Mouse (Mus musculus): Measurements from ENCODE around the gene Tsc2. TPM values are rescaled to one million over a fixed set of nuclear protein-coding genes. Genes with fewer than 3 reads are reported as not detected.

Gene Tsc2
- polyA plus RNA-seq, 1 experiment = 163 TPM

DNA sequence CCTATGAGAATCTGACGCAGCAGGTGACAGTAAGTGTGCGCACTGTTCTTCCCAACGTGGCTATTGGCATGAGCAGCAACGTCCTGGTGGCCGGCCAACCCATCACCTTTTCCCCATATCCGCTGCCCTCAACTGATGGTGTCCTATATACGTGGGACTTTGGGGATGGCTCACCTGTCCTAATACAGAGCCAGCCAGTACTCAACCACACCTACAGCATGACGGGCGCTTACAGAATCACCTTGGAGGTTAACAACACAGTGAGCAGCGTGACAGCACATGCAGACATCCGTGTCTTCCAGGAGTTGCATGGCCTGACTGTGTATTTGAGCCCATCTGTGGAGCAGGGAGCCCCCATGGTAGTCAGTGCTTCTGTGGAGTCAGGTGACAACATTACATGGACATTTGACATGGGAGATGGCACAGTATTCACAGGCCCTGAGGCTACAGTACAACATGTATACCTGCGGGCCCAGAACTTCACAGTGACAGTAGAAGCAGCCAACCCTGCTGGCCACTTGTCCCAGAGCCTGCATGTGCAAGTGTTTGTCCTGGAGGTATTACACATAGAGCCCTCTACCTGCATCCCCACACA is 59.7 kb downstream of the Tsc2 start:
- Histone ChIP-seq H3K4me1 (replicated peaks; ENCODE audit: control insufficient read depth, insufficient read depth, low read length) (no peaks in the 10 kb centered on the region), H3K36me3 (ENCODE audit: control insufficient read depth, insufficient read depth, low read length) (peaks cover 3% of the 10 kb centered on the region; the same call in 1 of the 2 replicates), H3K27ac (ENCODE audit: control insufficient read depth, insufficient read depth, low read length) (no peak overlapping the region), H3K27me3 (ENCODE audit: control insufficient read depth, insufficient read depth, low read length) (no peaks in the 10 kb centered on the region), H3K4me3 (ENCODE audit: control insufficient read depth, insufficient read depth, low read length) (no peak overlapping the region)
- no peak for DNase-seq
- 98% methylated on average over 12 of the region's 12 CpGs for WGBS
- TF ChIP-seq CTCF (IDR thresholded peaks at IDR 0.05; ENCODE audit: borderline replicate concordance, control insufficient read depth, extremely low read depth, insufficient read depth, low read length, poor library complexity) (no peak), POLR2A (IDR thresholded peaks at IDR 0.05; ENCODE audit: control insufficient read depth, extremely low read depth, insufficient read depth, low read length, poor library complexity) (no peak)

DNA sequence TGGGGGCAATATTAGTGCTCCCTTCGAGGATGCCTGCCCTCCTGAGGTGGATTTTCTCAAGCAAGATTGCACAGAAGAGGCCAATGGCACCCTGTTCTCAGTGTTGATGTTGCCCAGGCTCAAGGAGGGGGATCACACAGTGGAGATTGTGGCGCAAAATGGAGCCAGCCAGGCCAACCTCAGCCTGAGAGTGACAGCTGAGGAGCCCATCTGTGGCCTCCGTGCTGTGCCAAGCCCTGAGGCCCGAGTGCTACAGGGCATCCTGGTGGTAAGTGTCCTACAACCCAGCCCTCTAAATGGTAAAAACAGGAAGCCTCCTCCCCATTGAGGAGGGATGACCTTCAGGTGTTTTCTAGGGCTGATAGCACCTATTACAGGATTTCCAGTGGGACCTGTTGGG is 62.6 kb downstream of the Tsc2 start:
- 90% methylated on average over 4 of the region's 4 CpGs for WGBS
- no peak overlapping the region for H3K27ac ChIP-seq (ENCODE audit: control insufficient read depth, insufficient read depth, low read length)
- TF ChIP-seq CTCF (IDR thresholded peaks at IDR 0.05; ENCODE audit: borderline replicate concordance, control insufficient read depth, extremely low read depth, insufficient read depth, low read length, poor library complexity) (no peak), POLR2A (IDR thresholded peaks at IDR 0.05; ENCODE audit: control insufficient read depth, extremely low read depth, insufficient read depth, low read length, poor library complexity) (no peak)
- DNase-seq = no peak
- no peaks in the 10 kb centered on the region for H3K4me1 ChIP-seq (replicated peaks; ENCODE audit: control insufficient read depth, insufficient read depth, low read length)
- no peak overlapping the region for H3K4me3 ChIP-seq (ENCODE audit: control insufficient read depth, insufficient read depth, low read length)
- no peaks in the 10 kb centered on the region for H3K27me3 ChIP-seq (ENCODE audit: control insufficient read depth, insufficient read depth, low read length)
- H3K36me3 ChIP-seq (ENCODE audit: control insufficient read depth, insufficient read depth, low read length) = peaks cover 3% of the 10 kb centered on the region; the same call in 1 of the 2 replicates

DNA sequence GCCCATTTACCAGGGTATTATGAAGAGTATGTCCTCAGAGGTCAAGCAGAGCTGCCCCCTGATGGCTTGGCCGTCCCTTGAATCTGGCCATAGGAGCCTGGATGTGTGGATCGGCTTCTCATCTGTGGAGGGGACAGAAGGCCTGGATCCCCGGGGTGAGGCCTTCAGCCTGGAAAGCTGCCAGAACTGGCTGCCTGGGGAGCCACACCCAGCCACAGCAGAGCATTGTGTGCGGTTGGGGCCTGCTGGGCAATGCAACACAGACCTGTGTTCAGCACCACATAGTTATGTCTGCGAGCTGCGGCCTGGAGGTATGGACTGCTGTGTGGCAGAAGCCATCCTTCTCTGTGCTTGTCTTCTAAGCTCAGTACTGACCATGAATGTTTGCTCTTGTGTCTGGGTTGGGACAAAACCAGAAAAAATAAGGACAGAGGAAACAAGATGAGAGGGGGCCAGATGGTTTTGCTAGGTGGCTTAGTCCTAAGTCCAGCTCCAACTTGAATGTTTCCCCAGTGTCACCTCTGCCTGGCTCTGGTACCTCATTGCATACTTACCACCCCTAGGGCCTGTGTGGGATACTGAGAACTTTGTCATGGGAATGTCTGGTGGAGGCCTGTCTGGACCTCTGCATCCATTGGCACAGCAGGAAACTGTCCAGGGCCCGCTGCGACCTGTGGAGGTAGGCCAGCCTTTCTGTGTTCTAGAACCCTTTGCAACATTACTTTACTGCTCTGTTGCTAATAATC is 65.2 kb downstream of the Tsc2 start:
- no peak for DNase-seq
- WGBS = 83% methylated on average over 8 of the region's 8 CpGs
- Histone ChIP-seq H3K4me1 (replicated peaks; ENCODE audit: control insufficient read depth, insufficient read depth, low read length) (0 out of 2 replicates have a peak, but pooled peaks cover 3% of the 10 kb centered on the region), H3K4me3 (ENCODE audit: control insufficient read depth, insufficient read depth, low read length) (no peak overlapping the region), H3K36me3 (ENCODE audit: control insufficient read depth, insufficient read depth, low read length) (no peaks in the 10 kb centered on the region), H3K27ac (ENCODE audit: control insufficient read depth, insufficient read depth, low read length) (no peak overlapping the region), H3K27me3 (ENCODE audit: control insufficient read depth, insufficient read depth, low read length) (no peaks in the 10 kb centered on the region)
- TF ChIP-seq POLR2A (IDR thresholded peaks at IDR 0.05; ENCODE audit: control insufficient read depth, extremely low read depth, insufficient read depth, low read length, poor library complexity) (no peak), CTCF (IDR thresholded peaks at IDR 0.05; ENCODE audit: borderline replicate concordance, control insufficient read depth, extremely low read depth, insufficient read depth, low read length, poor library complexity) (no peak)

DNA sequence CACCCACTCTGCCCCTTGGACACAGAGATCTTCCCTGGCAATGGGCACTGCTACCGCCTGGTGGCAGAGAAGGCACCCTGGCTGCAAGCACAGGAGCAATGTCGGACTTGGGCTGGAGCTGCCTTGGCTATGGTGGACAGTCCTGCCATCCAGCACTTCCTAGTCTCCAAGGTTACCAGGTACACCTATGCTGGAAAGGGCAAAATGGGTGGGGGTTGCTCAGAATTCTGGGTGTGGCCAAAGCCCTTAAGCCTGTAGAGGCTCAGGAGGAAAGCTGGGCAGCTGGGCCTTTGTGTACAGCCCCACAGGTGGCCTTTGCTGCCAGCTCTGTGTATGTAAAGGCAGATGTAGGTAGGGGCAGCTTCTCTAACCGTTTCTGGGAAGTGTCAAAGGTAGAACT is 66.6 kb downstream of the Tsc2 start:
- Histone ChIP-seq H3K4me1 (replicated peaks; ENCODE audit: control insufficient read depth, insufficient read depth, low read length) (0 out of 2 replicates have a peak, but pooled peaks cover 3% of the 10 kb centered on the region), H3K27me3 (ENCODE audit: control insufficient read depth, insufficient read depth, low read length) (no peaks in the 10 kb centered on the region), H3K4me3 (ENCODE audit: control insufficient read depth, insufficient read depth, low read length) (no peak overlapping the region), H3K36me3 (ENCODE audit: control insufficient read depth, insufficient read depth, low read length) (no peaks in the 10 kb centered on the region), H3K27ac (ENCODE audit: control insufficient read depth, insufficient read depth, low read length) (no peak overlapping the region)
- no peak for TF ChIP-seq POLR2A (IDR thresholded peaks at IDR 0.05; ENCODE audit: control insufficient read depth, extremely low read depth, insufficient read depth, low read length, poor library complexity)
- TF ChIP-seq CTCF (IDR thresholded peaks at IDR 0.05; ENCODE audit: borderline replicate concordance, control insufficient read depth, extremely low read depth, insufficient read depth, low read length, poor library complexity) = no peak
- DNase-seq = no peak
- WGBS = 94% methylated on average over 3 of the region's 3 CpGs

DNA sequence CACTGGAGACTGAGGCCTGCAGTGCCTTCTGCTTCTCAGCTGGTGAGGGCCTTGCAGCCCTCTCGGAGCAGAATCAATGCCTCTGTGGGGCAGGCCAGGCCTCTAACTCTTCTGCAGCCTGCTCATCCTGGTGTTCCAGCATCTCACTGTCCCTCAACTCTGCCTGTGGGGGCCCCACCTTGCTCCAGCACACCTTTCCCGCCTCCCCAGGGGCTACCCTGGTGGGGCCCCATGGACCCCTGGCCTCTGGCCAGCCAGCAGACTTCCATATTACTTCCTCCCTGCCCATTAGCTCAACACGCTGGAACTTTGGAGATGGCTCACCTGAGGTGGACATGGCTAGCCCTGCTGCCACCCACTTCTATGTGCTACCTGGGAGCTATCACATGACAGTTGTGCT is 67.3 kb downstream of the Tsc2 start:
- Histone ChIP-seq H3K4me3 (ENCODE audit: control insufficient read depth, insufficient read depth, low read length) (no peak overlapping the region), H3K4me1 (replicated peaks; ENCODE audit: control insufficient read depth, insufficient read depth, low read length) (0 out of 2 replicates have a peak, but pooled peaks cover 3% of the 10 kb centered on the region), H3K27me3 (ENCODE audit: control insufficient read depth, insufficient read depth, low read length) (no peaks in the 10 kb centered on the region), H3K27ac (ENCODE audit: control insufficient read depth, insufficient read depth, low read length) (no peak overlapping the region), H3K36me3 (ENCODE audit: control insufficient read depth, insufficient read depth, low read length) (no peaks in the 10 kb centered on the region)
- no peak for TF ChIP-seq CTCF (IDR thresholded peaks at IDR 0.05; ENCODE audit: borderline replicate concordance, control insufficient read depth, extremely low read depth, insufficient read depth, low read length, poor library complexity)
- TF ChIP-seq POLR2A (IDR thresholded peaks at IDR 0.05; ENCODE audit: control insufficient read depth, extremely low read depth, insufficient read depth, low read length, poor library complexity) = no peak
- 99% methylated on average over 3 of the region's 3 CpGs for WGBS
- DNase-seq = no peak

DNA sequence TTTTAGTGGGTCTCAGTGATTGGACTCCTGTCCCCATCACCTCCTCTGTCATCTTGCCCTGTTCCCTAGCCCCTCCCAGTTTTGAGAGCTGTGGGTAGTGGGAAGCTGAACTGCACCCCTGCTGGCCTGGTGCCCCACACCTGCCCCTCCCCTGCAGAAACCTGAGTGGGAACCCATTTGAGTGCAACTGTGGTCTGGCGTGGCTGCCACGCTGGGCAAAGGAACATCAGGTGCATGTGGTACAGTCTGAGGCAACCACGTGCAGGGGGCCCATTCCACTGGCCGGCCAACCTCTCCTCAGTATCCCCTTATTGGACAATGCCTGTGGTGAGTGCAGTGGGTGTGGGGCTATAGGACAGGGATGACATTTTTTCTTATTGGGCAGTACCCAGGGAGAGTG is 68.0 kb downstream of the Tsc2 start:
- TF ChIP-seq CTCF (IDR thresholded peaks at IDR 0.05; ENCODE audit: borderline replicate concordance, control insufficient read depth, extremely low read depth, insufficient read depth, low read length, poor library complexity) = no peak
- TF ChIP-seq POLR2A (IDR thresholded peaks at IDR 0.05; ENCODE audit: control insufficient read depth, extremely low read depth, insufficient read depth, low read length, poor library complexity) = no peak
- WGBS = 77% methylated on average over 4 of the region's 4 CpGs
- H3K36me3 ChIP-seq (ENCODE audit: control insufficient read depth, insufficient read depth, low read length) = no peaks in the 10 kb centered on the region
- H3K4me3 ChIP-seq (ENCODE audit: control insufficient read depth, insufficient read depth, low read length) = no peak overlapping the region
- no peak for DNase-seq
- H3K27ac ChIP-seq (ENCODE audit: control insufficient read depth, insufficient read depth, low read length) = no peak overlapping the region
- H3K4me1 ChIP-seq (replicated peaks; ENCODE audit: control insufficient read depth, insufficient read depth, low read length) = 0 out of 2 replicates have a peak, but pooled peaks cover 3% of the 10 kb centered on the region
- H3K27me3 ChIP-seq (ENCODE audit: control insufficient read depth, insufficient read depth, low read length) = no peaks in the 10 kb centered on the region
